Mouse (Mus musculus) cerebellum, adult 11-12 months (tissue): ENCODE measurements around the gene Gm49661.

Experiments
- DNase-seq: peaks from one replicate; pipeline ENCODE4 v3.0.0; 2022

Gm49661 gene

DNA sequence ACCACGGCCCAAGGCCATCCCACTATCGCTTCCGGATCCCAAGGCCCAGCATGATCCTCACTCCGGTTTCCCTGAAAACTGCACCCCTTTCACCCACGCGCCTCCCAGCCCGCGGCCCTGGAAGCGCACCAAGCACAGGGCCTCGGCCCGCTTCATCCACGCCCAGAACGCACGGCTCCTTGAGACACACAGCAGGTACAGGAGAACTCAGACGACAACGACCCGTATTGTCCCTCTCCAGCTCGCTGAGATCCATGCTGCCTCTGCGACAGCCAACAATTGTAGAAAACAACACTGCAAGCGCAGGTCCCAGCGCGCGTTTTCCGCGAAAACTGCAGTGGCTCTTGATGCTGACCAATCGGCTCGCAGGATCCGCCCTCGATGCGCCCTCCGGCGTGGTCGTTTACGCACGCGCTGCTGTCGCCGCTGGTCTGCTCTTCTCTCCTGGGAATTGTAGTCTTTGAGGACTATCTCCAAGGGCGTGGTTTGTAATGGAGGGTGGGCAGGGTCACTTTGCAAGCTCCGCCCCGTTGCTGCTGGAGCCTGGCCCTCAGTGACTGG is 3.4 kb downstream of the Gm49661 start:
- peak; percentile 96 for DNase-seq

DNA sequence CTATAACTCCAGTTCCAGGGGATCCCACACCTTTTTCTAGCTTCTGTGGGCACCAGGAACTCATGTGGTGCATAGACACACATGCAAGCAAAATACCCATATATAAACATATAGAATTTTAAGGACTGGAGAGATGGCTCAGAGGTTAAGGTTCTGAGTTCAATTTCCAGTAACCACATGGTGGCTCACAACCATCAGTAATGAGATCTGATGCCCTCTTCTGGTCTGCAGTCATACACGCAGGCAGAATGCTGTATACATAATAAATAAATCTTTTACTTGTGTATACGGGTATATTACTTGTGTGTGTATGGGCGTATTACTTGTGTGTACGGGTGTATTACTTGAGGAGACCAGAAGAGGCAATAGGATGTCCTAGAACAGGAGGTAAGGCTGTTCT is 5.3 kb downstream of the Gm49661 start:
- DNase-seq = no peak

DNA sequence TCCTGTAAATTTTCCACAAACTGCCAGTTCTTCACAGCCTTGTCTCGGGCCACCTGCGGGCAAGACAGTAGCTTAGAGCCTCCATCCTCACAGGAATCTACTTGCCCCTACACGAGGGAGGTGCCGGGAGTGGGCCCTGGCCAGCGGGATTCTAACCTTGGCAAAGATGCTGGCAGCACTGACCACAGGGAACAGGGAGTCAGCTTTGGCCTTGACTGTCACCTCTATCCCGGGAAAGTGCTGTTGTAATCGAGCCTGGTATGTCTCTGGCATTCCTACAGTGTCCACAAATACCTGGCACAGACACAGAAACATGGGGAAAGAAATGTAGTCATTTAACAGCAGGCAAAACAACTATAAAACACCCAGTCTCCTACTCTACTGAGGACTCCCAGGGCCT is 9.4 kb downstream of the Gm49661 start:
- no peak for DNase-seq

DNA sequence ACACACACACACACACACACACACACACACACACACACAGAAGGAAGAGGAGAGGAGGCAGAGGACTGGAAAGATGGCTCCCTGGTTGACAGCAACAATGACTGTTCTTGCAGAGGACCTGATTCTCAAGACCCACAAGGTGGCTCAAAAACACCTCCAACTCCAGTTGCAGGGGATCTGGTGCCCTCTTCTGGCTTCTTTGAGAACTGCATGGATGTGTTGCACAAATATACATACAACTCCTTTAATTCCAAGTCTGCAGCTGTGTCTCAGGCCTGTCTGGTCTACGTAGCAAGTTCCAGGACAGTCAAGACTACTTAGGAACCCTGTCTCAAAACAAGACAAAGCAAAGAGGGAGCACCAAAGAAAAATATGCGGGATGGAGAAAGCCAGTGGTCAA is 12.5 kb downstream of the Gm49661 start:
- DNase-seq = peak; percentile 73

DNA sequence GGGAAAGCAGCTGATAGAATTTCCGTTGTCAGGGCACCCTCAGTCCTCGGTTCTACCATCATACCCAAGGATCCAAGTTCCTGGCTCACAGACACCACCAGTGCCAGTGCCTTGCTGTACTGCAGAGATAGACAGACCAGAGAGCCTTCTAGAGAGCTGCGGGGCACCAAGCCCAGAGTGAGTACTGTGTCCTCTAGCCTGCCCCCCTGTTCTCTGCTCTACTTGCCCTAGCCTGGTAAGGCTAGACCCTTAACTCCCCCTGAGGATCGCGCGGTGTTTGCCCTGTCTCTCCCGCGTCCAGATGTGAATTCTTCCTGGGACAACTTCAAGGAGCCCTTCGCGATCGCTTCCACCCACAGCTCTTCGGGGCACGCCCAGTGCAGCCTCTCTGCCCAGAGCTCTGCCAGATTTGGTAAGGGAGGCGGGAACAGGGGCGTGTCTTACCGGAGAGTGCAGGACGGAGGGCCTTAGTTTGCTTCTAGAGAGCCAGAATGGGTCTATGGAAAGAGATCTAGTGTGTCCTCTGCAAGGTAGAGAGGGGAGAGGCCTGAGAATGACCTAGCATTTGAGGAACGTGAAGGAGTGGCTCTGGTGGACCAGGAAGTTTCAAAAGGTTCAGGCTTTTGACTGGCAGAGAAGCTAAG is 16.5 kb downstream of the Gm49661 start:
- DNase-seq = no peak

DNA sequence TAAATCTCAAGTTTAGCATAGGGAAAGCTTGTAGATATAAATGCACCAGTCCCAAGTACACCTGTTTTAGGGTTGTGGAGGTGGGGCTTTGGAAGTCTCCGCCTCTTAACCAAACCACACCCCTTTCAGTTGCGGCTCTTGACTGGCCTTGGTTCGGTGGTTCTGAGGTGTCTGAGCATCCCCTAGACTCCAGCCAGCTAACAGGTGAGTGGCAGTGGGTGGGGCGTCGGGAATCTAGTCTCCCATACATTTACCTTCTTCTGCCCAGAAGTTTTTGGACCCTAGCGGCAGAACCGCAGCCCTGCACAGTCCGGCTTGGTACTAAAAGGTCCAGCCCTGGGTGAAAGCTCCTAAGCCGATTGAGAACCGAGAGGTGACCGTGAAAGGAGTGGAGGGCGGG is 19.5 kb downstream of the Gm49661 start:
- DNase-seq = no peak

DNA sequence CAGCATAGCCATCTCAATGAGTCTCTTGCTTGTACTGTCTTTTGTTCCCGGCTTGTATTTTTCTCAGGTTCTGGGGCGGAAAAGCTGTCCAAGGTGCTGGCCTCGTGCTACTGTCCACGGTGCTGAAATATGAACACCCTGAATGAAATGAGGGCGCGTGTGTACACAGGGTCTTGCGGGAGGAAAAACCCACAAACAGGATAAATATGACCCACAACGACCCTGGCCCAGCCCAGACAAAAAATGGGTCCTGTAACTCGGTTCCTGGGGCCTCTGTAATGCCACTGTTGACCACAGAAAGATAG is 22.0 kb downstream of the Gm49661 start:
- no peak for DNase-seq

DNA sequence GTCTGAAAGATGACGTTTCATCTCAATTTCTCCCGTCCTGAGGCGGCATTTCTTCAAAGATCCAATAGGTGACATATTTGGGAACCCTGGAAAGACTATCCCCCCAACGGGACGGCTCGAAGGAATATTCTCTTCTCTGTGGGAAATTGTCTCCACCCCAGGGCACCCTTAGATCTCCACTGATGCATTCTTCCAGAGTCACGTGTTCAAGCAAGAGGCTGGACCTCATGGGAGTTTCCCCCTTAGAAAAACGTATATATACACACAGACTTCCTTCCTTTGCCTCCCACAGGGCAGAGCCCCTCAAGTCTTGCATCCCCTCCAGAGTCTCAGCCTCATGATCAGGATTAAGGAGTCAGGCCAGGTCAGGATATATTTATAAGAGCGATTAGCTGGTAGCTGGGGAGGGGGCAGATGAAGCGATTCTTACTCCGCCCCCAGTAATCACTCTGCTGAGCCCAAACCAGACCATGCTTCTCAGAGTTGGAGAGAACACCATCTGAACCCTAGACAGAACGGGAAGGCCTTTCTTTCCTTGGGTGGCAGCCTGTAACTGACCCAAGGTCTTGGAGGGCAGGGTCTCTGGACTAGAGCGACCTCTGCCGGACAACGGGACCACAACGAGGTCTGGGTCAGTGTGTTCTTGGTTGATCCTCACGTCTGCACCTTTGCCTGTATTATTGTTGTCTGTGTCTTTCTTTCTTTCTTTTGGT is 22.5 kb downstream of the Gm49661 start, which contains the start of gene Rtbdn:
Rtbdn (plus strand) TSS at position 464 of the 713 bp plus-strand sequence.
- peak; percentile 73 for DNase-seq

DNA sequence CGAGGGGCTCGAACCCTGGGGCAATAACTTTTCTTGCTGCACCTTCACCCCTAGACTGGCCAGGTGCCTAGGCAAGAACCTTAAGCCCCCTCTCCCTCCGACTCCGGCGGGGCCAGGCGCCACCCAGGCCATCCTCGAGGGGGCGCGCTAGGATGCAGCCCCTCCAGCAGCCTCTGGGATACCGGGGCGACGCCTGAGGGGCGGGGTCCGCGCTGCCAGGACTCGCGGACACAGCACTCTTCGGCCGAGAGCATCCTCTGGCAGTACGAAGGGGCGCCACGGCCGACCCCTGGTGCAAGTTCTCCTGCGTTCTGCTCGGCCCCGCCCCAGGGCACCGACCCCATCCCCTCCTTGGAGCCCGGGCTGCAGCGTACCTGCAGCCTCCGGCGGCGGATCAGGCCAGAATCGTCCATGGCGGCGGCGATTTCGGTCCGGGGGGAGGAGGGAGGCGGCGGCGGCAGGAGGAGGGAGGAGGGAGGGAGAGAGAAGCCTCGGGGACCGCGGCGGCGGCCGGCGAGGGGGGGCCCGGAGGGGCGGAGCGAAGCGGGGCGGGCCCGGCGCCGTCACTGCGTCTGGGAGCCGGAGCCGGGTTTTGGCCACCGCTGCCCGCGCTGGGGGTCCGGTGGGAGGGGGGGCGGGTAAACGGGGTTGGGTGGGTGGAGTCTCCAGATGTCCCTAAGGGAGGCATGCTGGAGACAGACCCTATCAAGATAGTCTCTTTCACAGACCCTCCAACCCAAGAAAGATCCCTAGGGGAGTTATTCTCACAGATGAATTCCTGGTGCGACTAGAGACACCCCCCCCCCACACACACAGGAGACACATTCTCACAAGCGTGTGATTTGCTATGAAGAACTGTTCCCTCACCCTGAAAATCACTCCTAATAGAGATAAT is 23.4 kb downstream of the Gm49661 start:
- peak; percentile 84 for DNase-seq

DNA sequence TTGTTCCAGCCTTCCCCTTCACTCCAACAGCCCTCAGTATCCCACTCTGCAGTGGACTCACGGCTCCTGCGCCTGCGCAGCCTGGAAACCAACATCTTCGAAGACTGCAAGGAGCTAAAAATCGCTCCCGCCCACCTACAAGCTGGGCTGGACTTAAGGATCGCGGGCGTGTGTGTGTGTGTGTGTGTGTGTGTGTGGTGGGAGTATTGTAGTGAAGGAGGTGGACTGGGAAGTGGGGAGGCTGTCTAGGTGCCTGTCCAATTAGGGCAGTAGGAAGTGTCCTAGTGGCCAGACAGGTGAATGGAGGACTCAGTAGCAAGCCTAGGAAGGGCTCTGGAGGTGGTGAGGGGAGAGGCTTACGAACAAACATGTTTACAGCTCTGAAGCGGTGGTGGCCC is 24.0 kb downstream of the Gm49661 start:
- DNase-seq = peak; percentile 78

DNA sequence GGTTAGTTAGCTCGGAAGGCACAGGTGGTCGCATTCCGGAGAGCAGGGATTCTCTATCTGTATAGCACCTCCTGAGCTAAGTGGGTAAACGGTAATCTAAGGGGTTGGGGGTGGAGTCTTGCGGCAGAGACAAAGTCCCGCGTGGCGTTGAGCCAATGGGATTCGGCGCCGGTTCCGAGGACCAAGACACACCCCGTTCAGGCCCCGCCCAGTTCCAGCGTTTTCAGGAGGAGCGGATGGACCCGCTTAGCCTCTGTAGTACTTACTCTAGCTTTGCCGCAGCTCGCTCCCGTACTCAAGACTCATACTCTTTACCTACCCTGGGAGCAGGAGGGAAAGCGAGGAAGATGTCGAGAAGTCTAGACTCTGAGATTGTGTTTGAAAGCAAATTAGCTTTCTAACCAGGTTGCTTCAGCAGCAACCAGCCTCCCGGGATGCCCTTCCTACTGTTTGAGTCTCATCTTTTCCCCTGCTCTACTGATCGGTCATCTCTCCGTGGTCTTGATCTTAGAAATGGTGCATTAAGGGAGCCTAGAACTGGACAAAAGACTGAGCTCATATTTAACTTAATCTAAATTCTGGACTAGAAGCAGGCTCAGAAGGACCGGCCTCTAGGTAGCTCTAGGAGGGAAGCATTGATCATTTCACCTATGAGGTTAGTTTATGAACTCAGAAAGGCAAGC is 24.6 kb downstream of the Gm49661 start:
- DNase-seq = peak; percentile 83

DNA sequence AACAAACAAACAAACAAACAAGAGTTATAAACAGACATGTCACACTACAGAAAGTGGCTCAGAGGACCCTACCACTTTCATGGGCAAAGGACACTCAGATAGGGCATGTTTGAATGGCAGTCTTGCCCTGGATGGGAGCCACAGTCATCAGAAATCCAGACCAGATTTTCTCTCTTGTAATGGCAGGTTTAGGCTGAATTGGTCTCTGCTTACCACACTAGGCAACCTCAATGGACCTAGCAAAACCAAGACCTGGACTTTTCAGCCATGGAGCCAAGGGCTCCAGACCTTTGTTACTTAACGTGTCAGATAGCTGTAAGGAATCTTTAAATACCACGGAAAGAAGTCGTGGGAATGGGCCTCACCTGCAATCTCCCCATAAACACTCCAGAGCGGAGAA is 25.5 kb downstream of the Gm49661 start:
- DNase-seq = no peak

DNA sequence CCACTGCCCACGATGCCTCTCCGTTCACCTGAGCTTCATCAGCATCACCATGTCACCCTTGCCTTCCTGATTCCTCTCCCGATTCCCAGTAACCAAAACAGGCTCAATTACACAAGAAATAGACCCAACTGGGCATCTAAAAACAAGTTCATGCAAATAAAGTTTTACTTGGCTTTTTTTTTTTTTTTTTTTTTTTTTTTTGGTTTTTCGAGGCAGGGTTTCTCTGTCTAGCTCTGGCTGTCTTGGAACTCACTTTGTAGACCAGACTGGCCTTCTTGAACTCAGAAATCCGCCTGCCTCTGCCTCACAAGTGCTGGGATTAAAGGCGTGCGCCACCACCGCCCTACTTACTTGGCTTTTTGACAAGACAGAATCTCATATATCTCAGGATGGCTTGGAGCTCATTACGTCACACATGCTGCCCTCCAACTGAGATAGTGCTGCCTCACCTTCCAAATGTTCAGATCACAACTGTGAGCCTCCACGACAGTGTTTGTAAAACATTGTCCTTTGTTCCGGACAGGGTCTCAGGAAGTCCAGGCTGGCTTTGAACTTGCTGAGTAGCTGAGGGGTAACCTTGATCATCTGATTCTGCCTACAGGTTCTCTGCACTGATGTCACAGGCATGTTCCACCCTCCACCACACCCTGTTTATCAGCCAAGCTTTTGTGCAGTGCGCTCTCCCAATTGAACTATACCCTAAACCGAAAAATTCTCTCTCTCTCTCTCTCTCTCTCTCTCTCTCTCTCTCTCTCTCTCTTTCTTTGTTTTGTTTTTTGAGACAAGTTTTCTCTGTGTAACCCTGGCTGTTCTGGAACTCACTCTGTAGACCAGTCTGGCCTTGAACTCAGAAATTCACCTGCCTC is 31.4 kb downstream of the Gm49661 start:
- peak; percentile 61 for DNase-seq

DNA sequence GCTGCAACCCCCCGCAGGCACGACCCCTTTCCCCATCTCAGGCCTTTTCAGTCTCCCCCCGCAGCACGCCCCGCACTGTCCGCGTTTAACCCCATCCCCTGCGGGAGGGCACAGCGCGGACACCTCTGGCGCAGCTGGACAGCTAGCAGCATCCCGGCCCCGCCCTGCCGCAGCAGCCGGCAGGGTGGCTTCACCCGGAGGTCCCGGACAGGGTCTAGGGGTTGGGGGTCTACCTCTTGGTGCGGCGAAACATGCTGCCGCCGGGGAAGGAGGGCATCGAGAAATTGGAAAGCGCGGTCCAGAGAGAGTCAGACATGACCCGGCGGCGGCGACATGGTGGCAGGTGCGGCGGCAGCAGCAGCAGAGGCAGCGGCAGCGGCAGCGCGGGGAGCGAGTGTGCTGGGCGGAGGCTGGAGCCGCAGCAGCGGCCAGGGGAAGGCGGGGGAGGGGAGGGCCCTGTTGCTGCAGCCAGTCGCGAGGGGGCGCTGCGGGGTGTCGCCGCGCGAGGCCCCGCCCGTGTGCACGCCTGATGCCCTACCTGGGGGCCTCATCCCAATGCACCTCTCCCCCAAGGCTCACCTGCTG is 32.2 kb downstream of the Gm49661 start, which contains the start of gene Mast1:
Mast1 (minus strand) TSS at position 398 of the 585 bp plus-strand sequence.
- DNase-seq = peak; percentile 84

DNA sequence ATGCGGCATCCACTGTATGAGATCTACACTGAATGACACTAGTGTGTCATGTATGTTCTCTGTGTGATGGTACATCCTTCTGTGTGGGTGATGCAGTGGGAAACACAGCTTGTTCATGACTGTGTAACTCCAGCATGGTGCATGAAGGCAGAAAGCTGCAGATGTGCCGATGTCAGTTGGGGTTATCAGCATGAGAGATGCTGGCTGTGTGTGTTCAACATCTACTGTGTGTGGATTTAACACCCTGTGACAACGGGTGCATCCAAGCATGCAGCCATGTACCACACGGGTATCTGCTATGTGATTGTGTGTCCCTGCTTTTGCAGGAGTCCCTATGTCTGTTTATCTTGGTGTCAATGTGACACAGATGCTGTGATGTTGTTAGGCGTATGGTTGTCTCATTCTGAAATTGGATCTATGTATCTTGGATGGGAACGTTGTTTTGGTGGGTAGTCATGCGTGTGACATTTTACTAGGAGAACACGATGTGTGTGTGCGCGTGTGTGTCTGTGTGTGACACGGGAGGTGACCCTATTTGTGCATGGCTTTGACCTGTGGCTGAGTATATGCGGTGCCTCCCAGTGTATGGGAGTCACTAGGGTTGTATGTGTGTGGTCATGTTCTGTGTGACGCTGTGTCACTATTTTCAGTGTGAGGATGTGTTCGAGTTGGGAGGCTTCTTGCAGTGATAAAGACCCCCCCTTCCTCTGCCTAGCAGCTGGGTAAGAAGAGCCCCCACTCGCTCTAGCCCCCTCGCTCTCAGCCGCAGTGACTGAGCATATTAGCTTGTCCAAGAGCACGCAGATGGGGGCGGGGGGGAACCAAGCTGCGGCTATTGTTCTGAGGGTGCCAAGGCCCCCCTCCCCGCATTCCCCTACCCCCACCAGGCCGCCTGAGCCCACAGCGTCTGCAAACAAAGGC is 32.9 kb downstream of the Gm49661 start:
- peak; percentile 48 for DNase-seq

DNA sequence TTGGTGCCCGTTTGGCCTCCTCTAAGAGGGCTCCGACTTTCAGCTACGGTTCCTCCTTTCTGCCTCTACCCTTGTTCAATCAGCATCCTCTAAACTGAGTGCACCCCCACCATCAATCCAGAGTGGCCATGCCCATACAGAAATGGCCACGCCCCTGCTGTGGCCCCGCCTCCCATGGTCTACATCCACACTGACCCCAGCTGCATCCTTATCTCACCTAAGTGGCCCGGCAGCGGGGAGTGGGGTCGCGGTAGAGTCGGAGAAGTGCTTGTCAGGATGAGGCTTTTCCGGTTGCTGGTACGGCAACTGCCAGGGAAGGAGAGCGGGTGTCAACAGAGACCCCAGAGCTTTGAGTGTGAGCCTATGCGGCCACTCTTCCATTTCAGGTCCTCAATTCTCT is 33.7 kb downstream of the Gm49661 start:
- DNase-seq = peak; percentile 75

DNA sequence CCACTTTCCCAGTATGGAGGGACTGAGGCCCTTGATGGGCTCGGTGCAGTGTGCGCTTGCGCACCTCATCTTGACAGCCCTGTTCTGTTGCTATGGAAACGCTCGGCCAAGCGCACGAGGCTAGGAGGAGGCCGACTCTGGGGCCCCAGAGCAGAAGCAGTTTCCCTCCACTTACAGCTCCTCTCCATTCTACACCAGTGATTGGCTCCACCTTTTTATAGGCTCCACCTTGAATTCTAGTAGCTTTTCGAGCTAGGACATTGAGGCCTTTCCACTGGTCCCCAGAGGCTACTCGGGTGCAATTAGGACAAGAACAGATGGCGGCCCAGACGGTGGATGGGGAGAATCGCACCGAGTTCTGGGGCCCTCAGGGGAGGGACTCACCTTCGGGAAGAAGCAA is 34.4 kb downstream of the Gm49661 start:
- peak; percentile 90 for DNase-seq

DNA sequence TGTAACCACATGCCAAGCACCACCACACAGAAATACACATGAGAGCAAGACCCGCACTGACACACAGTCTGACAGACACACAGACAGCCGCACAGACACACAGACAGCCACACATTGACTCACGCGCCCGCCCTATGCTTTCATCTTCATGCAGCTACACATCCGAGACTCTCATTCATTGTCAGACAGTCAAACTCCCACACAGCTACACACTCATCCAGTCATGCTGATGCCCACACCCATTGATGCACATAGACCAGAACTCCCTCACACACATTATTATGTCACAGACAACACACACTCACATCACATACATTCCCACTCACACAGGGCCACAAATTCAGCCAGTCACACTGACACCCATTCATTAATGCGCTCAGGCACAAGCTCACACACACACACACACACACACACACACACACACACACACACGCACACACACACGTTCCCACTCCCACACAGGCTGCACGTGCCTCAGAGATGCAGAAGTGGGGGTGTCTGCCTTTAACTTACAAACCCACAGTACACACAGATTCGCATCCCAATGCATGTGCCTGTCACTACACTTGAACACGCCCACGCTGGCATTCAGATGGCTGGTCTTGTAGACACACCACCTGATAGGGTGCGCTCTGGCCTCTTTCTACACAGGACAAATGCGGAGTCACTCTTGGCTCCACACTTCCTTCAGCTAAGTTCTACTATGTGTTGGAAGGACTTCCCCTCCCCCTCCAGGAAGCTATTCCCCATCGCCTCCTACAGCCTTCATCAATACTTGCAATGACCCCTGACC is 35.3 kb downstream of the Gm49661 start:
- peak; percentile 65 for DNase-seq

DNA sequence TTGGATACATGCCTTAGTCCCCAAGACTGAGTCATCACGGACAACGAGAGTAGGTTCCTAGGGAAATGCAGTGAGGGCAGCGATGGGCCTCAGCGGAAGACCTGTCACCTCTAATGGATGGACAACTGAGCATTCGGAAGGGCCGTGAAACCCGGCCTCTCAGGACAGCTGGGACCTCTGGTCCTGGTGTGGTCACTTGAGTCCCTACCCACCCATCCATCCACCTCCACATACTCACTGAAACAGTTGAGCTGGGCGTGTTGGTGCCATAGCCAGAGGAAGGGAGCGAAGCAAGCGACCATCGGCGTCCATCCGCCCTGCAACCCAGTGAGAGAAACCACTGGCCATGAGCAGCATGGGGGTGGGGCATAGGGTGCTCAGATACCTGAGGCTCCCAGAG is 38.7 kb downstream of the Gm49661 start:
- peak; percentile 23 for DNase-seq
